Mouse (Mus musculus): ENCODE data around the gene Itsn1.

Itsn1 gene

DNA sequence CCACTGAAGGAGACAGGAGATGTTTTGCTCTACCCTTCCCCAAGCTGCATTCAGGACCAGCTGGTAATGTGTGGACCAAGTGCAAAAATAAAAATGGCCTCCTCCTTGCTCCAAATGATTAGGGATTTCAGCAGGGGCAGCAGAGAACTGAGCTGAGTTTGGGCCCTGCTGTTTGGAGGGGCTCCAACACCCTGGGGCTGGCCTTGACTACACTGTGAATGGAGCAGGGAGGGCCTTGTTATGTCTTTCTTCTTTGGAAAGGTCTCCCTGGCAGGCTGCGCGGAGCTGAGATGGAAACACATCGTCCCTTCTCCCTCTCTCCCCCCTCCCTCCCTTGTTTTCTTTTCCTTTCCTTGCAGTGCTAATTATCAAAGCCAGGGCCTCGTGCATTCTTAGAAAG, 189.4 kb downstream of the Itsn1 start:
- no peak for DNase-seq

DNA sequence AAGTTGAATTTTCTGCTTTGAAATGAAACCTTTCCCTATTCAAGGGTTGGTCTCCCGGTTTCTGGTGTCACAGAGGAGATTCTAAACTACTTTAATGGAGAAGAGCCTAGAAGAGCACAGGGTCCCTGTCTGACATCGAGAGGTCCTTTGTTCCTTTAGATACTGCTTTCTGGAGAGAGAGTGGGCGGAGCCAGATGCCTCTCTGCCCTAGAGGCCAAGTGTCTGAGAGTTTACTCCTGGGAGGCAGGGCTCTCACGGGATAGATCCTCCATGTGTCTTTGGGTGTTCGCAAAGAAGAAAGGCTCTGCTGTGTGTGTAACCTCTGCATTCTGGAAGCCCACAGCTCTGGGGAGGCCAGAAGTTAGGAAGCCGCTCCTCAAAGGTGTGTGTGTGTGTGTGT, 190.0 kb downstream of the Itsn1 start:
- DNase-seq, result no peak

DNA sequence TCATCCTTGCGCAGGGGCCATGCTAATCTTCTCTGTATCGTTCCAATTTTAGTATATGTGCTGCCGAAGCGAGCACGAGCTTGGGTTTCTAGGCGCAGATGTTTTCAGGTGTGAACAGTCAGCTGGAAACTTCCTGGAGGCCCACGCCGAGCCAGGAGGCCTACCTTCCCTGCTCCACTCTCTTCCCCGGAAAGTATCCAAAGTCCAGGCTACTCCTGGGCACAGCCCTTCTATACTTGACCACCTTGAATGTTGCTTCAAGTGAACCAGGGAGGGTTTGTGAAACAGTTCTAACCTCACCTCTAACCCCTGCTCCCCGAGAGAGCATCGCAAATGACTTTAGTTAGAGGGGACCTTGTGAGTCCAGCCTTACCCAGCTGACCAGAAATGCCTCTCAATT, 192.3 kb downstream of the Itsn1 start:
- no peak for DNase-seq

- DNase-seq, result no peak
Observed at GRCm38 (mm10) chr16:91922939-91923338, 193.9 kb downstream of the Itsn1 start.

GRCm38 (mm10) chr16:91924426-91924825, 195.3 kb downstream of the Itsn1 start:
- no peak for DNase-seq

DNA sequence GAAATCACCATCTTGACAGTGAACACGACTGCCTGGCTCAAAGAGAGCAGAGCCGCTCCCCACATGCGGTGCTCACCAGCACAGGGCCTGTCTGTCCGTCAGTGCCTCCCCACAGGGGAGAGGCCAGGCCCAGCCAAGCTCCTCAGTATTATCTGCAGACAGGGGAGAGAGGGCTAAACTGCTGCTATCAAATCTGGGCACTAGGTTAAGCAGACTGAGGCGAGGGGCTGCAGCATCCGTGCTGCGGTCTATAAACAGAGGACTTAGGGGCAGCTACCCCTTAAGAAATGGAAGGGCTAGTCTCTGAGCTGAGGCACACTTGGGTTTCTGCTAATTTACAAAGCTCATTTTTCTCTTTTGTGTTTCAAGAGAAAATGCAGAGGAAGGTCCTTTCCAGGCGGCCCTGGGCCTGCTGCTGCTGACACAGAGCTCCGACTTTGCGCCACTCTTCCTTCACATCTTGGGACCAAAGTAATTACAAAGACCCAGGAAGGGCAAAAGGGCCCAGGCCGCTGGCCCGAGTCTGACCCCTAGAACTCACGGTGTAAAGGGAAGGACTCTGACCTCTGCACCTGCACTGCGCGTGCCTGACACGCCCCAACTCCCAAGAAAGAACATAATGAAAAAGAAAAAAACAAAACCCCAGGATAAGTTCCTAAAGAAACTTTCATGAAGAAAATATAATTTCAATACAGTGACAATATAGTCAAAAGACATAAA, 199.0 kb downstream of the Itsn1 start:
- peak; percentile 77 to 80 for DNase-seq

- peak; percentile 94 to 97 for DNase-seq
Observed at GRCm38 (mm10) chr16:91931078-91932013, 202.3 kb downstream of the Itsn1 start.

- DNase-seq, result no peak
Observed at GRCm38 (mm10) chr16:91932082-91932690, 203.1 kb downstream of the Itsn1 start.

DNA sequence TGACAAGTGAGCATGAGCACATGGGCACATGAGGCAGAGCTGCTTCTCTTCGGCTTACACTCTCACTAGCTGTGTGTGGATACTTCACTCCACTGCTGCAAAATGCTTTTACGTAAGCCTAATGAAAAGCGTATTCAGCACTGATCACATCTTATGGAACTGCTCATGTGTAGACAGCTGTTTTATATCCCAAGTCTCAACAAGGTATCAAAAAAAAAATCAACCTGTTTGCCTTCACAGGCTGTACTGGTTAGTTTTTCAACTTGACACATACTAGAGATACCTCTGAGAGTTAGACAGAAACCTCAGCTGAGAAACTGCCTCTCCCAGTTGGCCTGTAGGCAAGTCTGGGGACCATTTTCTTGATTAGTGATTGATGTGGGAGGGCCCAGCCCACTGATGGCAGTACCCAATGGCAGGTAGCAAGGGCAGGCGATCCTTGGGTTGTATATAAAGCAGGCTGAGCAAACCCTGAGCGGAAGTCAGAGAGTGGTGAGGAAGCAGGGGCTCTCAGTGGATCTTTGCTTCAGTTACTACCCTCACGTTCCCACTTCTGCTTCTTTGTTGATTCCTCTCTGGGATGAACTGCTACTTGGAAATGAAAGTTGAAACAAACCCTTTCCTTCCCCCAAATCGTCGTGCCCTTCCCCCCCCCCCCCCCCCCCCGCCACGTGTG, 203.9 kb downstream of the Itsn1 start:
- no peak for DNase-seq

DNA sequence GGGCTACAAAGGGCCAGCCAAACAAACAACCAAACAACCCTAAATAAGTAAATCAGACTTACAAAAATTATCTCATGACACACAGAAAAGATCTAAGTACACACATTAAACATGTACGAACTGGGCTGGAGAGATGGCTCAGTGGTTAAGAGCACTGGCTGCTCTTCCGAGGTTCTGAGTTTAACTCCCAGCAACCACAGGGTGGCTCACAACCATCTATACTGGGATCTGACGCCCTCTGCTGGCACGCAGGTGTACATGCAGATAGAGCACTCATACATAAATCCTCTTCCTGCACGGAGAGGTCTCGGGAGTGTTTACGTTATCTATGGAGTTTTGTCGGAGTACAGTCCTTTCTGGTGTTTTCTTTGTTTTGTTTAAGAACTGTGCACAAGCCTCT, 206.0 kb downstream of the Itsn1 start:
- peak; percentile 75 to 88 for DNase-seq

- DNase-seq, result peak in 1 of 2 experiments; percentile 34
Observed at GRCm38 (mm10) chr16:91935726-91936125, 206.6 kb downstream of the Itsn1 start.

DNA sequence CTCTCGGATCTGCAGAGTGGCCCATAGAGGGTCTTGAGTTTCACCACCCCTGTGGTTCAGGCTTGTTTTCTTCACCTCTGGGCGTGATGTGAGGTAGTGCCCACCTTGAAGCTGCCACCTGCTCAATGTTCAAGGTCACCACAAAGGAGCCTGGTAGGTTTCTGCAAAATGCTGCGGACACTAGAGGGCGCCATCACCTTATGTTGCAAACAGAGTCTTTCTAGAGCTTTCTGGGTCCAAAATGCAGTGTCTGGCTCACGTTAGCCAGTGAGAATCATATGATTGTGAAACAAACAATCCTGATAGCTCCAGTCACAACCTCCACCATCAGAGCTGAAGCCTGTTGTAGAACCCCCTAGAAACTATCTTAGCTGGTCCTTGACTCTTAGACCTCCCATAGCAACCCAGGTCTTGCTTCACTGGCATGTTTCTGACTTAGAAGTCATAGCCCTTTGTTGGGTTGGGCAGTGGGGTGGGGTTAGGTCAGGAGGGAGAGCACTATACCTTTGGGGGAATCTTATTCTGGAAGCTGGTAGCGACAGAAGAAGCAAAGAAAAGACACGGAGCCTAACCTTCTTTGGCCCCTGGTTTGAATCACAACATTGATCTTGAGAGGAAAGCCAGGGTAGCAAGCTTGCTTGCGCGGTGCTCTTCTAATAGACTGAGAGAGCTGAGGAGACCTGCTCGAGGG, 207.4 kb downstream of the Itsn1 start:
- DNase-seq, result peak; percentile 91 to 97

GRCm38 (mm10) chr16:91937281-91937680, 208.2 kb downstream of the Itsn1 start:
- DNase-seq, result no peak

DNA sequence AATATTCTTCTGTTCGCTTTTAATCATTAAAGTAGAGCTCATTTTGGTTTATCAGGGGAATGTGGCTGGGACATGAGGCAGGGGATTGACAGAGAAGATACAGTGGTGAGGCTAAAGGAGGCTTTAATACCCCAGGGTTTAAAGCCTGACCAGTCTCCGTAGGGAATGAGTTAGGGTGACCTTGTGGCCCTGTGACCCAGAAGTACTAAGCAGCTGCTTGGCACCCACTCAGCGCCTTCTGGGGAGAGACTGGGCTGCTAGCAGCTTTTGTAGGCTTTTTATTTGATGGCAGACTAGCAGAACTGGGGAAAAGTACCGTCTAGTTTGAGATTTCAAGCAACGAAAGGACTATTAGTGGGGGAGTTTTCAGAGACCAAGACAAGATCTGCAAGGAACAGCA, 209.1 kb downstream of the Itsn1 start:
- peak in 1 of 2 experiments; percentile 46 for DNase-seq

DNA sequence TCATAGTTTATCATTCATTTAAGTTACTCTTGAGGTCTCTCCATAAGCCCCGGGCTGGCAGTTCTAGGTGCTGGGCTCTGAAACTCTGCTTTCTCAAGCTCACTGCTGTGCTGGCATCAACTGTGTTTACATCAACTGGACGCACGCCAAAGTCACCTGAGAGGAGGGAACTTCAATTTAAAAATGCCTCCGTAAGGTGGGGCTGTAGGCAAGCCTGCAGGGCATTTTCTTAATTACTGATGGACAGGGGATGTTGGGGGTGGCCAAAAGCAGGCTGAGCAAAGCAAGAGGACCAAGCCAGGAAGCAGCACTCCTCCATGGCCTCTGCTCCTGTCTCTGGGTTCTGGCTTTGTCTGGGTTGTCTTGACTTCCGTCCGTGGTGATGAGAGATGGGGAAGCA, 211.6 kb downstream of the Itsn1 start:
- peak; percentile 54 to 59 for DNase-seq

DNA sequence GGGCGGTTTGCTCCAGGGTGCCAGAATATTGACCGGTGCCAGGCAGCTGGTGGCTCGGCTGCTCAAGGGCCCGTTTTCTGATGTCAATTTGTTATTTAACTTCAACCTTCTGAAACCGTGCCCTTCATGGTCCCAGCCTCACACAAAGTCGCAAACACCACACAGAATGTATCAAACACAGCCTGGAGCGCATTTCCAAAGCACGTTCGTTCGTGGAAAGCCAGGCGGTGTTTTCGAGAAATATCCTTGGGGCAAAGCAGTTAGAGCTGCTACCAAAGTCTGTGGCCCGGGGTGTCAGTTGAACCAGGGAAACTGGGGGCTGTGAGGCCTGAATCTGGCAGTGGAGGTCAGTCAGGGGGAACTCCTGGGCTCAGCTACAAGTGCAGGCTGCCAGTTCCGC, 213.1 kb downstream of the Itsn1 start:
- DNase-seq, result peak; percentile 59 to 75

DNA sequence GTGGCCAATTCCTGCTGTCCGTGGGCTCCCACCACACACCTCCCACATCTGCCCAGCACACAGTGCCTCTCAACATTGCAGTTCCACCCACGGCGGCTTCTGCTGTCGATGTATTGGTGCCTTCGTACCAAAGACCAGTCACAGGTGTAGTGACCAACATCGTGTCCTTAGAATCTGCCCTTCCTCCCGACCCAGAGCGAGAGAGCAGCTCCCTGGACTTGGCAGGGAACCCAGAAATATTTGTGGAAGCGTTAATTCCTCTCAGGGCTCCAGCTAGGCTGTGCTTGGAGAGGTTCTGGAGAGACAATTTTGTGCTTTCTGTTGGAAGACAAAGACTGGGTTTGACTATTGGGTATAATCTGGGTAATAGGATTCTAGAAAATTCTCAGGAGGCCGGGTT, 217.2 kb downstream of the Itsn1 start:
- DNase-seq, result peak in 1 of 2 experiments; percentile 27

DNA sequence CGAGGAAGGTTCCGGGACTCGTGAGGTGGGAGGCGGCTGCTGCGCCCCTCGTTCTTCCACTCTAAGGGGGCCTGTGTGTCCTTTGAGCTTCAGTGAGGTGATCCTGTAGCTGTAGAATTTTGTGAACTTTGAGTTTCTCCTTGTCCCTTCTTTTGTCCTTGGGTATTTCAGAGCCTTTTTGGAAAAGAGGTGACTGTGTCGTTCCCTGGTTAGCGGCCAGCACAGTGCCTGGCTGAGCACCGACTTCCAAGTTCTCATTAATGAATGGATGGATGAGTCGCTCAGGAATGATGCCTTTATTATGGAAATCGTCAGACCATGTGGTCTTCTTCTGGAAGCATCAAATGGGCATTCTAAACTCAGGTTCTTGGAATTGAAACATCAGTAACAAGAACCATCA, 218.0 kb downstream of the Itsn1 start:
- no peak for DNase-seq

- DNase-seq, result no peak
Observed at GRCm38 (mm10) chr16:91953967-91954366, 224.9 kb downstream of the Itsn1 start.

DNA sequence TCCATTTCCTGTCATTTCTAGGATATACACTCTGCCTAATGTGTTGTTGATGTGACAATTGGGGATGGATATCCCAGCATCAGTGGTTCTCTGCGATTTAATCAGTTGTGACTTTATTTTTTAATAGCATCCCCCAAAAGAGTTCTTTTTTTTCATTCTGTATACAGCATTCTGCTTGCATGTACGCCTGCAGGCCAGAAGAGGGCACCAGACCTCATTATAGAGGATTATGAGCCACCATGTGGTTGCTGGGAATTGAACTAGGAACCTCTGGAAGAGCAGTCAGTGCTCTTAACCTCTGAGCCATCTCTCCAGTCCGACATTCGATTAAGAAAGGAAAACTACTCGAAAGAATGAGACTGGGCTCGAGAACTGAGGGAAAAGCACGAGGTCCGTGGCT, 225.7 kb downstream of the Itsn1 start:
- DNase-seq, result no peak

DNA sequence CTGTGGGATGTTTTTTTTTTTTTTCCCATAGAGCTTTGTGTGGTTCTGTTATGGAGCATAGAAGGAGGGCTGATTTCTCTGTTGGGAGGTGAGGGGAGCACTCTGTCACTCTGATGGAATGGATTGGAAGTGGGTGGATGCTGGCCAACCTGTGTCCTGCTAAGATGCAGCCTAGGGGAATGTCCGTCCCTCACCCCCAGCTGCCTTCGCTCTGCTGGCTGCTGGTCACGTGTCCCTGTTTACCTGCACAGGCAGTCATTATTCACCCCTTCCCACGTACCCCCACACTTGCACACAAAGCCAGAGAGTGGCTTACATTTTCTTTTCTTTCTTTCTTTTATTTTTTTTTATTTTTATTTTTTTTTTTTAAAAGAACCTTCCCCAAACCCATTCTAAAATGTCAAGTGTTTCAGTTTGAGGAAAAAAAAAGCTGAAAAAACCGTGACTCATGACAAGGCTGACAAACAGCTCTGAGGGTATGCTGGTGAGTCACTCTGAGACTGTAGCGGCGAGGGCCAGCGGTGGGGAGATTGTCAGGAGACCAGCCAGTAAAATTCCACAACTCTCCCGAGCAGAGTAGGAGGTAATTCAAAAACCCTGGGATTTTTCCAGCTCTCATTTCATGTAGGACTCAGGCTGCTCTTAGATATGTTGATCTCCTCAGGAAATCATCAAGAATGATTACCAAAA, 233.3 kb downstream of the Itsn1 start:
- peak; percentile 61 to 78 for DNase-seq

Measured in kidney, postnatal 36 days (tissue).